Mouse (Mus musculus): ENCODE results near the gene Capzb.

Capzb gene

GRCm38 (mm10) chr4:139311707-139312106 lies 119.0 kb downstream of the Capzb start:
- DNase-seq: peak; percentile 44

DNA sequence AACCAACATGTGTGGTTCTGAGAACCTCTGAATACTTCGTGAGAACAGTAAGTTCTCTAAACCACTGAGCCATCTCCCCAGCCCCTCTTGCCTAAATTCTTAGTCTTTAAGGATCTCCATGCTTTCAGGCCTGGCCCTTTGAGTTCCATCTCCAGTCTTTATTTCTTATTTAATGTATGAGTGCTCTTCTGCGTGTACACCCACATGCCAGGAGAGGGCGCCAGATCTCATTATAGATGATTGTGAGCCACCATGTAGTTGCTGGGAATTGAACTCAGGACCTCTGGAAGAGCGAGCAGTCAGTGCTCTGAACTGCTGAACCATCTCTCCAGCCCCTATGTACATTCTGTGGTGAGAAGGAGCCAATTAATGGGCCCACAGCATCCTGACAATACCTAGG lies 119.9 kb downstream of the Capzb start:
- DNase-seq: peak; percentile 52

GRCm38 (mm10) chr4:139318449-139318848 lies 125.8 kb downstream of the Capzb start:
- no peak for DNase-seq

DNA sequence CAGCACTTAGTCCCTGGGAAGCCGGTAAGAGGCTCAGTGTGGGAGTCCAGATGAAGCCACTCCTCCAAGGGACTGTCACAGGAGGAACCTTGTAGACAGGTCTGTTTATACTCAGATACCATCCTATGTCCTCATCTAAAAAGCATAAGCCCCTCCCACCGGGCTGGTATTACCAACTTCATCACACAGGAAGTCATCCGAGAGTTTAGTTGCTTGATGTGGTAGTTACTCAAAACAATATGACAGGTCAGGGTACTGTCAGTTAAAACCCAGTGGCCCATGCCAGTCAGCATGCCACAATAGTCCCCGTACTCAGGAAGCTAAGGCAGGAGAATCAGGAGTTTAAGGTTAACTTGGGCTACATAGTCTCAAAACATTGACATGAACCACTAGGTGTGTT lies 127.0 kb downstream of the Capzb start:
- DNase-seq: no peak

DNA sequence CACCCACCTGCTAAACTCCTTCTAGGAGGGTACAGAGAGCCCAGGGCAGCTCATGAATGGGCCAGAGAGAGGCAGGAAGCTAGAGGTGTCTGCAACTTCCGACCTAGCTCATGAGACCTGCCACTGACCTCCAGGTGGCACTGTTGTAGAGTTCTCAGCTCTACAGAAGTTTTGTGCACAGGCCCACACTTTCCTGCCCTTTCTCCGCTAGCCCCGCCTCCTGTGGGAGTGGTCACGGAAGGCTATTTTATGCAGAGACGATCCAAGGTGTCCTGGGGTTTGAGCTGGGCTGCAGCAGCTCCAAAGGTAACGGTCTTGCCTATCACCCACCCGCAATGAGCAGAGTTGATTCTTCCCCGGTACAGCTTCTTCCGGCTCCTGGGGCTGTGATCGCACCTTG lies 137.9 kb downstream of the Capzb start:
- peak; percentile 91 for DNase-seq

DNA sequence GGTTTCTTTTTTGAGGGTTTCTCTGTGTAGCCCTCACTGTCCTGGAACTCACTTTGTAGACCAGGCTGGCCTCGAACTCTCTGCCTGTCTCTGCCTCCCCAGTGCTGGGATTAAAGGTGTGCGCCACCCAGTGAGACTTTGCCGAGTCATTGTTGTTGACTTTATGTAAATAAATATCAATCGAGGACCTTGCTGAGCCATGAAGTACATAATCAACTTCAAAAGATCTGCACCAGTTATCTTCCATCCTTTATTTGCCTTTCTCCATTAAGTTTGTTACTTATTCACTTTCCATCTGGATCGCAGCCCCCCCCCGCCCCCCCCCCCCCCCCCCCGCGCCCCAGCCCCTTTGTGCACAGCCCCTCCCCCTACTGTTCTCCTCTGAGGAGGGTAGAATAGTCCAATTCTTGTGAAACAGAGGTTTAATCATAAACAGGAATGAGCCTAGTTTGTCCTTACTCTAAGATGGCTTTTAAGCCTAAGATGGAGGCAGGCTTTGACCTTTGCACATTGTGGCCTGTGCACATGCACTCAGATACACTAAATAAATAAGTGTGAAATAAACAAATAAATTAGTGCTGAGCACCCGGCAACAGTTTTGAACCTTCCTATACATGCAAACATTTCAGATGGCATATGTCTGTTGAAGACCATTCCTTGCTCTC lies 142.1 kb downstream of the Capzb start:
- DNase-seq: peak; percentile 75

DNA sequence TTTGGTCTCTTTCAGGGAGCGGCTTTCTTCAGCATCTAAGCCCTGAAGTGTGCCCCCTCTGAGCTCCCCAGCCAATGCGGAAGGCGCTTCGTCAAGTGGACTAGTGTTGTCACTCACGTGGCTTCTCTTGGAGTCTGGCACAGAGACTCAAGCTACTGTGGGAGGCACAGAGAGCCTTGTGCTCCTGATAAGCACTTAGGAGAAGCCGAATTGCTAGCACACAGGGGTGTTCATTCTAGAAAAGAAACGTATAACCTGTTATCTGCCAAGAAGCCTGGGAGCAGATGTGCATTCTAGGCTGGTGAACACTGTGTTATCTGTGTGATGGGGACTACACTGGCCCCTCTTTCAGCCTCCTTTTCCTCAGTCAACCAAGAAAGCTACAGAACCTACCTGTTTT lies 142.8 kb downstream of the Capzb start:
- no peak for DNase-seq

GRCm38 (mm10) chr4:139336822-139337483 lies 144.3 kb downstream of the Capzb start:
- peak; percentile 87 for DNase-seq

DNA sequence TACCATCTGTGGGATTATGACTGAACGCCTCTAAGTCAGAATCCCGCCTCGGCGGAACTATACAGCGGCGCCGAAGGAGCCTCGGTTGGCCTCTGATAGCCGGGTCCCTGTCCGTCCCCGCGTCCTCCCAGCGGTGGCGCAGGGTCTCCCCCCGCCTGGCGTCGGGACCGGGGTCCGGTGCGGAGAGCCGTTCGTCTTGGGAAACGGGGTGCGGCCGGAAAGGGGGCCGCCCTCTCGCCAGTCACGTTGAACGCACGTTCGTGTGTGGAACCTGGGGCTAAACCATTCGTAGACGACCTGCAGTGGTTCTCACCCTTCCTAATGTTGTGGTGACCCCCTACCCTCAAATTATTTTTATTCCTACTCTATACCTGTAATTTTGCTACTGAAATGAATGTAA lies 145.4 kb downstream of the Capzb start:
- no peak for DNase-seq

DNA sequence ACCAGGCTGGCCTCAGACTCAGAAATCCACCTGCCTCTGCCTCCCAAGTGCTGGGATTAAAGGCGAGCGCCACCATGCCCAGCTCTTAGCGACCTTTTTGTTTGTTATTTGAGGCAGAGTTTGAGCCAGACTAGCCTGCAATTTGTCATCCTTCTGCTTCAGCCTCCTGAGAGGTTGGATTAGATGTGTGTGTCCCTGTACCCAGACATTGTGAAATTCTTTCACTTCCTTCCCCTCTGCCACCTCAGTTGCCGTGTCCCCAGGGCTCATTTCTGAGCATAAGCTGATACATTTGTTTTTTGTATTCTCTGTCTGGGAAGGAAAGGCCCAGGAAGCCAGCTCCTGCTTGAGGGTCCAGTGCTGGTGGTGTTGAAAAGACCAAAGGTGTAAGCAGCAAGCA lies 148.1 kb downstream of the Capzb start:
- no peak for DNase-seq

All from kidney, adult 9 months (tissue).